Mouse (Mus musculus): ENCODE results near the gene Adam11.

Adam11 gene

GRCm38 (mm10) chr11:102754416-102754815 lies 6.8 kb upstream of the Adam11 start:
- DNase-seq: no peak

- no peak for DNase-seq
Observed at GRCm38 (mm10) chr11:102755391-102755790, 5.8 kb upstream of the Adam11 start.

GRCm38 (mm10) chr11:102758977-102759376 lies 2.3 kb upstream of the Adam11 start:
- DNase-seq: no peak

GRCm38 (mm10) chr11:102760805-102761308 lies 382 bp upstream of the Adam11 start:
- no peak for DNase-seq

- no peak for DNase-seq
Observed at GRCm38 (mm10) chr11:102762248-102762647, 1.0 kb downstream of the Adam11 start.

- DNase-seq: no peak
Observed at GRCm38 (mm10) chr11:102763009-102763767, 1.9 kb downstream of the Adam11 start.

GRCm38 (mm10) chr11:102765416-102765815 lies 4.2 kb downstream of the Adam11 start:
- no peak for DNase-seq

- DNase-seq: no peak
Observed at GRCm38 (mm10) chr11:102767055-102767670, 5.9 kb downstream of the Adam11 start.

GRCm38 (mm10) chr11:102769141-102769540 lies 7.9 kb downstream of the Adam11 start:
- no peak for DNase-seq

- DNase-seq: no peak
Observed at GRCm38 (mm10) chr11:102769993-102770661, 8.9 kb downstream of the Adam11 start.

- no peak for DNase-seq
Observed at GRCm38 (mm10) chr11:102770662-102771435, 9.6 kb downstream of the Adam11 start.

GRCm38 (mm10) chr11:102771916-102772714 lies 10.9 kb downstream of the Adam11 start:
- DNase-seq: no peak

GRCm38 (mm10) chr11:102772771-102773700 lies 11.8 kb downstream of the Adam11 start:
- DNase-seq: no peak

GRCm38 (mm10) chr11:102773713-102774611 lies 12.7 kb downstream of the Adam11 start:
- DNase-seq: peak; percentile 67

- DNase-seq: peak; percentile 86
Observed at GRCm38 (mm10) chr11:102774621-102775141, 13.4 kb downstream of the Adam11 start.

- peak; percentile 68 for DNase-seq
Observed at GRCm38 (mm10) chr11:102777598-102777997, 16.4 kb downstream of the Adam11 start.

GRCm38 (mm10) chr11:102778165-102778564 lies 16.9 kb downstream of the Adam11 start:
- DNase-seq: no peak

GRCm38 (mm10) chr11:102778597-102778996 lies 17.4 kb downstream of the Adam11 start:
- no peak for DNase-seq

GRCm38 (mm10) chr11:102779081-102779638 lies 17.9 kb downstream of the Adam11 start:
- no peak for DNase-seq
